Mouse (Mus musculus) testis, adult 2 months (tissue): ENCODE results near the gene C2. TPM values are rescaled to one million over a fixed set of nuclear protein-coding genes. Genes with fewer than 3 reads are reported as not detected.

Experiments
- H3K27ac ChIP-seq: fragments of 200-500 bp; 2 replicates; pipeline ENCODE4 v1.5.1; 2012; ENCODE audit warnings: low read depth, low read length; ENCODE audit not compliant: control insufficient read depth, insufficient read depth
- H3K27me3 ChIP-seq: fragments of 200-500 bp; 2 replicates; pipeline ENCODE4 v1.6.1; 2012; ENCODE audit warnings: mild to moderate bottlenecking, low read length, moderate library complexity; ENCODE audit not compliant: control insufficient read depth, insufficient read depth
- H3K36me3 ChIP-seq: fragments of 200-500 bp; 2 replicates; pipeline ENCODE4 v1.6.1; 2012; ENCODE audit warnings: mild to moderate bottlenecking, low read length; ENCODE audit not compliant: control insufficient read depth, insufficient read depth
- H3K4me1 ChIP-seq: fragments of 200-500 bp; 2 replicates; pipeline ENCODE4 v1.6.1; 2012; ENCODE audit warnings: low read length; ENCODE audit not compliant: control insufficient read depth, insufficient read depth
- H3K4me3 ChIP-seq: fragments of 200-500 bp; 2 replicates; pipeline ENCODE4 v1.5.1; 2012; ENCODE audit warnings: low read depth, mild to moderate bottlenecking, low read length, moderate library complexity, mixed read lengths; ENCODE audit not compliant: control insufficient read depth
- CTCF ChIP-seq: fragments of 200-500 bp; IDR thresholded peaks from 2 replicates; pipeline ENCODE4 v1.5.1; 2012; ENCODE audit warnings: low read depth, mild to moderate bottlenecking, inconsistent platforms, low read length, moderate library complexity; ENCODE audit not compliant: control insufficient read depth, insufficient read depth, insufficient replicate concordance
- POLR2A ChIP-seq: fragments of 200-500 bp; IDR thresholded peaks from 2 replicates; pipeline ENCODE4 v1.6.1; 2012; ENCODE audit warnings: low read depth, mild to moderate bottlenecking, inconsistent platforms, low read length, moderate library complexity; ENCODE audit not compliant: control insufficient read depth
- polyA plus RNA-seq: library from polyadenylated mRNA; depleted of rRNA; stranded (reverse); fragments of >200 nt; gene quantifications from 2 replicates; pipeline ENCODE4 v1.2.3, GENCODE M21; 2012

The C2 gene
- polyA plus RNA-seq, 1 experiment: 15.3 TPM

DNA sequence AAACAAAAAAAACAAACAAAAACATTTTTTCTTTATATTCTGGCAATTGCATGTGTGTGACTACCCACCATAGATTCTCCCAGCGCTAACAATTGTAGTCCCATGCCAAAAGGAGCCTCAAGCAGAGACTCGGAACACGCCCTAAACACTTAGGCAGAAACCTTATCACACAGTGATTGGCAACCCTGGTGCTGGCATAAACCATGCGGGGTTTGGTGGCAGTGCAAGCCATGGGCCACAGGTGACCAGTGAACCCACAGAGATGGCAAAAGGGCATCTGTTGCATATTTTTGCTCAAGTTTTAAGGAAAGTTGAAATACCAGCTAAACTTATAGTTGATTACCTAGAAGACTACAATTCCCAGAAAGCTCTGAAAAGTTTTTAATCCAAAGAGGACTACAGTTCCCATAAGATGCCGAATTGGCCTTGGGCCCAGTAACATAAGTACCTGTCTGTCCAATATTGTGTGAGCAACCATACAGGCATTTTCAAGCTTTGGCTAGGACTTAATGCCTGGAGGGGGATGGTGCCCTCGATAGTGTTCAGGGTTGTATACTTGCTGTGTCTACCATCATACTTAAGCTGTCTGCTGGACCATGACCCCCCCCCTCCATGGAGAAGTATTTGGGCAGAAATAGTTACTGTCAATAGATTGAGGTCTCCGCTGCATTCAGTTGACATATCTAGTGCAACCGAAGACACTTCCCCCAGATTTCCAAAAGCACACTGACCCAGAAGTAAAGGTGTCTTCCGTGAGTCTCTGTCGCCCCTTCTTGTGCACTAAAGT is 499 bp downstream of the C2 start:
- Histone ChIP-seq H3K4me1 (peaks cover 26% of the 10 kb centered on the region), H3K27me3 (no peaks in the 10 kb centered on the region), H3K27ac (peak overlapping the region; percentile 90), H3K4me3 (peak overlapping the region; percentile 80), H3K36me3 (no peaks in the 10 kb centered on the region)
- no peak for TF ChIP-seq CTCF
- no peak for TF ChIP-seq POLR2A

DNA sequence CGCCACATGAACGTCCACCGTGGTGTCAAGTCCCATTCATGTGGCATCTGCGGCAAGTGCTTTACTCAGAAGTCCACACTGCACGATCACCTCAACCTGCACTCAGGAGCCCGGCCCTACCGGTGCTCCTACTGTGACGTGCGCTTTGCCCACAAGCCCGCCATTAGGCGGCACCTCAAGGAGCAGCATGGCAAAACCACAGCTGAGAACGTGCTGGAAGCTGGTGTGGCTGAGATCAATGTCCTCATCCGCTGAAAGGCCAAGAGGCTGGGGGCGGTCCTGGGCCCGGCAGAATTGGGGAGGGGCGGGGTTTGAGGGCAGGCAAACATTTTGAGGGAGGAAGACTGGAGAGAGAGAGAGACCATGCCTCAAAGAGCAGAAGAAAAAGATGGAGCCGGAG is 1.7 kb downstream of the C2 start:
- H3K36me3 ChIP-seq: no peaks in the 10 kb centered on the region
- no peaks in the 10 kb centered on the region for H3K27me3 ChIP-seq
- H3K4me1 ChIP-seq: peaks cover 26% of the 10 kb centered on the region
- H3K4me3 ChIP-seq: no peak overlapping the region
- TF ChIP-seq POLR2A (no peak), CTCF (no peak)
- no peak overlapping the region for H3K27ac ChIP-seq

DNA sequence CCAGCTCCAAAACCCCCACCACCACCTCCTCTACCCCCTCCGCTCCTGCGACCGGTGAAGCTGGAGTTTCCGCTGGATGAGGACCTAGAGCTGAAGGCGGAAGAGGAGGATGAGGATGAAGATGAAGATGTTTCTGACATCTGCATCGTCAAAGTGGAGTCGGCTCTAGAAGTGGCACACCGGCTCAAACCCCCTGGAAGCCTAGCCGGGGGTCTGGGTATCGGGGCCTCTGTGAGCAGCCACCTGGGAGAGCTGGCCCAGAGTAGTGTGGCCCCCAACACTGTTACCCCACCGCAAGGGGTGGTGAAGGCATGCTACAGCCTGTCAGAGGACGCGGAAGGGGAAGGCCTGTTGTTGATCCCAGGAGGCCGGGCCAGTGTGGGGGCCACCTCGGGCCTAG is 2.3 kb downstream of the C2 start:
- TF ChIP-seq CTCF (no peak), POLR2A (no peak)
- no peak overlapping the region; the same call in 1 of the 2 replicates for H3K4me3 ChIP-seq
- no peaks in the 10 kb centered on the region for H3K27me3 ChIP-seq
- H3K27ac ChIP-seq: no peak overlapping the region
- H3K4me1 ChIP-seq: peaks cover 26% of the 10 kb centered on the region
- no peaks in the 10 kb centered on the region for H3K36me3 ChIP-seq

DNA sequence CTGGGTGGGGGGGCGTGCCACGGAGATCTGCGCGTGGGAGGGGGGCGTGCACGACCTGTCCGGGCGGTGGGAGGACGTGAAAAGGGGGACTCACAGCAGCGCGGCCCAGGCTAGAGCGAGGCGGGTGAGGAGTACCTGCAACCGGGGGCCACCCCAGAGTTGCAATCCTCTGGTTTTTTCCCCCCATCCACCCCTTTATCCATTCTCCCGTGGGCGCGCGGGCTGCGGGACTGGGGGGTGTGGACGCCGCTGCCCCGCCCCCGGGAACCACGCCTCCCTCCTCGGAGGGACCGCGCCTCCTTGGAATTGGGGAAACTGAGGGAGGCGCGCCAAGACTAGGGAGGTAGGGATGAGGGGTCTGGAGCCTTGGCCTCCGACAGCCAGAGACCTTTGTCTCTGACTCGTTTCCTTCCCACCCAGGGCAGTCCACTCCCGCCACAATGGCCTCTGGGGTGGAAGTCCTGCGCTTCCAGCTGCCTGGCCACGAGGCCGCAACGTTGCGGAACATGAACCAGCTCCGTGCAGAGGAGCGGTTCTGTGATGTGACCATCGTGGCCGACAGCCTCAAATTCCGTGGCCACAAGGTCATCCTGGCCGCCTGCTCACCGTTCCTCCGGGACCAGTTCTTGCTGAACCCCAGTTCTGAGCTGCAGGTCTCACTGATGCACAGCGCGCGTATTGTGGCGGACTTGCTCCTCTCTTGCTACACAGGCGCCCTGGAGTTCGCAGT is 3.1 kb downstream of the C2 start:
- H3K4me1 ChIP-seq: peaks cover 26% of the 10 kb centered on the region
- H3K36me3 ChIP-seq: no peaks in the 10 kb centered on the region
- no peaks in the 10 kb centered on the region for H3K27me3 ChIP-seq
- TF ChIP-seq CTCF (no peak), POLR2A (no peak)
- peak overlapping the region; percentile 47 for H3K27ac ChIP-seq
- H3K4me3 ChIP-seq: peak overlapping the region; percentile 71

DNA sequence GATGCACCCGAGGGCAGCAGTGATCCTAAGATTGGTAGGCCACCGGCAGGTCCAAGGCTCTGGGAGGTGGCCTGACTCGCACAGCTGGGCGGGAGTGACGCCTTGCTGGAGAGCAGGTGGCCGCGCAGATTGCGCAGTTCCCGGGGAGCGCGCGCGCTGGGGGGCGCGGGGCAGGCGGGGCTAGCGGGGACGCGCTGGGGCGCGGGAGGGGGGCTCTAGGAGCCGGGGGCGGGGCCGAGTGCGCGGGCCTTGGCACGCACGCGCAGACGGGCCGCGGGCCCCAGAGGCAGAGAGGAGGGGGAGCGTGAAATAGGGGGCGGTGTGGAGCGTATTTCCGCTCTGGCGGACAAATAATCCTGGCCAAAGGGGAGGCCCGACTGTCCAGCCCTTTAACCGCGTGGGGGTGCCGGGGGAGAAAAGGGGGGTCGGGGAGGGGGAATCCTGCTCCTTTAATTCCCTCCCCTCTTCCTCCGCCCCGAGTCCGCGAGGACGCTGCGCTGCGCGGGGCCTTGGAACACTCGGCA is 3.9 kb downstream of the C2 start:
- peak overlapping the region; percentile 80 for H3K27ac ChIP-seq
- peaks cover 26% of the 10 kb centered on the region for H3K4me1 ChIP-seq
- peak overlapping the region; percentile 69 for H3K4me3 ChIP-seq
- no peaks in the 10 kb centered on the region for H3K36me3 ChIP-seq
- TF ChIP-seq CTCF: no peak
- peak; percentile 57 for TF ChIP-seq POLR2A
- H3K27me3 ChIP-seq: no peaks in the 10 kb centered on the region

DNA sequence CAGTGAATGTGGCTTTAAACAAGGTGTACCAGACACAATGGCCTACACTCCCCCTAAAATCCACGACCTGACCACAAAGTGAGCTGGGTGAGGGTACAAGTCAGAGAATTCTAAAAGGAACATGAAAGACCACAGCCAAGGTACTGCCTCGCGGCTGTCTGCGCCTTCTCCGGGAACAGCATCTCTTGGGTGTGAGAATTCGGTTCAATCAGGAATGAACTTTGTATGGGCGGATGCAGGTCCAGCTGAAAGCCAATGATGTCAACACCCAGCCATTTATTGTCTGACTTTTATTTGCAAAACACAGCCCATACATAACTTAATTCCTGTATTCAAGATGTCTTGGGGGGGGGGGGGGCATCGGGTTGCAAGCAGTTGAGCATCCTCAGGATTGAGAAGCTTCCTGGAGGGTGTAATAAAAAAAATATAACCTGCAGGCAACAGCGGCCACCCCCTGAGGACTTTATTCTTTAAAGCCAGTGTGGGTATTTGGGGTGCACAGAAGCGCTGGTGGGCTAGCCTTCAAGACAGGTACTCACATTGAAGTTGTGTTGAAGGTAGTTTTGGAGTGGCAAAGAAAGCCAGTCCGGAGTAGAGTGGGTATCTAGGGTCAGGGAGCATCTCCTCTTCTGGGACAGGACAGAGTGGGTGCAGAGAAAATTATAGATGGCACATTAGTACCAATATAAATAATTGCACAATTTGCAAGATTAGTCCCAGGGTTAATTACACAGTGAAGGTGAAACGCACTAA is 4.8 kb downstream of the C2 start:
- H3K4me1 ChIP-seq: peaks cover 26% of the 10 kb centered on the region
- TF ChIP-seq POLR2A (no peak), CTCF (no peak)

More for the DNA sequence above, 4.8 kb downstream of the C2 start:
- H3K4me3 ChIP-seq: no peak overlapping the region
- H3K27me3 ChIP-seq: no peaks in the 10 kb centered on the region
- peak overlapping the region; percentile 61 for H3K27ac ChIP-seq
- no peaks in the 10 kb centered on the region for H3K36me3 ChIP-seq
